Mouse (Mus musculus): ENCODE data around the gene Casd1. TPM values are rescaled to one million over a fixed set of nuclear protein-coding genes. Genes with fewer than 3 reads are reported as not detected.

Gene Casd1
- total RNA-seq, 2 experiments from 2014 or later = 18.3 to 18.4 TPM

GRCm38 (mm10) chr6:4684706-4685340 is 84.2 kb downstream of the Casd1 start:
- intact Hi-C loops (cut with DNase I; ENCODE audit: low total_unique reads) = no loop called here
- no peak for DNase-seq

- no peak for DNase-seq
- intact Hi-C loops (cut with DNase I; ENCODE audit: low total_unique reads) = no loop called here
Measured at GRCm38 (mm10) chr6:4690438-4690837, 89.8 kb downstream of the Casd1 start.

Other genes starting within 250 kb of the Casd1 start
- 1,000 to 10,000 TPM; 2,080 to 2,296 TPM for gene Col1a2, start 96.0 kb upstream of the Casd1 start, total RNA-seq (2021)
- 10 to 100 TPM; 22.3 to 26.4 TPM for gene Sgce, start 146.4 kb downstream of the Casd1 start, total RNA-seq (2021)
- gene Peg10, start 146.5 kb downstream of the Casd1 start, total RNA-seq (2021) = 10 to 100 TPM in 1 of 2 experiments, 1 to 10 TPM in 1; 8.6 to 12.3 TPM